Mouse (Mus musculus): Measurements from ENCODE around the gene Yipf3.
A peak's percentile ranks its signal among the peaks of the same experiment; 100 is the strongest.

The Yipf3 gene

DNA sequence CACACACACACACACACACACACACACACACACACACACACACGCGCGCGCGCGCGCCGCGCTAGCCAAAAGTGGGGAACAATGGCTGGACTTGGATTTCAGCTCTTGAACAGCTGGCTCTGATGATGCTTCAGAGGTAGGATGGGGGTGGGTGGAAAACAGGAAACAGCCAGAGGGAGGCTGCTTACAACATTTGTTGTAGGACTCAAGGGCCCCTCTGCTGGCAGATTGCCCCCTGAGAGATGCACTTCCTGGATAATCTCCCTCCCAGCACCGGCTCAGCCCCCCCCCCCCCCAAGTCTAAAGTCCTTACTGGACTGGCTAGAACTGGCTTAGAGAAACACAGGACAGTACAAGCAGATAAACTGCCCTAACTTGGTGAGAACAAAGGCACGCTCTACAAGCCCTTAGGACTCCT lies 39.8 kb downstream of the Yipf3 start:
- DNase-seq, result no peak

DNA sequence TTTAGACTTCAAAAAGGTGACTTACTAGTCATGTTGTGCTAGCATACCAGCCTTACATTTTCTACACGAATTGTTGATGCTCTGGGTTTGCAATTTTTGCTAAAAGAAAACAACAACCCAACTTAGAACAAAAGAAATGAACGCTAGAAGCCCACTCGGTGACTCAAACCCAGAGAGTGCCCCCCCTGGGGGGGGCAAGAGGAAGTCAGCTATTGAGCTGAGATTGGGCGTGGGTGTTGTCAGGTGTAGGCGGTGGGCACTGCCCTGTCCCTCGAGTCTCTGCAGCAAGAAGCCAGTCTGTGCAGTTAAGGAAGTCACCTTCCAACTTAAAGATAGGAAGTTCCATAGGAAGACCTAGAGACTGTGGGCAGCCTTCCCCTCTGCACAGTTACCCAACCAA lies 48.7 kb downstream of the Yipf3 start:
- DNase-seq, result no peak

DNA sequence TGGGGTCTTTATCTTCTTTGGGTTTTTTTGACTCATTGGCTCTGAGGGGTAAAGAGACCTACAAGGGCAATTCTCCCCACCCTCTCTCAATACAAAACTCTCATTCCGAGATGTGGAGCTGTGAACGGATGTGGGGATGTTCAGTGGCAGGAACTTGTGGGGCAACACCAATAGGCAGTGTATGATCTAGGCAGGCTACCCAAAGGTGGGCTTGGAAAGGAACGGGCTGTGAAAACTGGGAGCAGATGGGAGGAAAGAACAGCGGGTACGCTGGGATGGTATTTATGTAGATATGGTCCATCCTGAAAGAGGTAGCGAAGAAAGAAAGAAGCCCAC lies 49.1 kb downstream of the Yipf3 start:
- DNase-seq, result no peak

DNA sequence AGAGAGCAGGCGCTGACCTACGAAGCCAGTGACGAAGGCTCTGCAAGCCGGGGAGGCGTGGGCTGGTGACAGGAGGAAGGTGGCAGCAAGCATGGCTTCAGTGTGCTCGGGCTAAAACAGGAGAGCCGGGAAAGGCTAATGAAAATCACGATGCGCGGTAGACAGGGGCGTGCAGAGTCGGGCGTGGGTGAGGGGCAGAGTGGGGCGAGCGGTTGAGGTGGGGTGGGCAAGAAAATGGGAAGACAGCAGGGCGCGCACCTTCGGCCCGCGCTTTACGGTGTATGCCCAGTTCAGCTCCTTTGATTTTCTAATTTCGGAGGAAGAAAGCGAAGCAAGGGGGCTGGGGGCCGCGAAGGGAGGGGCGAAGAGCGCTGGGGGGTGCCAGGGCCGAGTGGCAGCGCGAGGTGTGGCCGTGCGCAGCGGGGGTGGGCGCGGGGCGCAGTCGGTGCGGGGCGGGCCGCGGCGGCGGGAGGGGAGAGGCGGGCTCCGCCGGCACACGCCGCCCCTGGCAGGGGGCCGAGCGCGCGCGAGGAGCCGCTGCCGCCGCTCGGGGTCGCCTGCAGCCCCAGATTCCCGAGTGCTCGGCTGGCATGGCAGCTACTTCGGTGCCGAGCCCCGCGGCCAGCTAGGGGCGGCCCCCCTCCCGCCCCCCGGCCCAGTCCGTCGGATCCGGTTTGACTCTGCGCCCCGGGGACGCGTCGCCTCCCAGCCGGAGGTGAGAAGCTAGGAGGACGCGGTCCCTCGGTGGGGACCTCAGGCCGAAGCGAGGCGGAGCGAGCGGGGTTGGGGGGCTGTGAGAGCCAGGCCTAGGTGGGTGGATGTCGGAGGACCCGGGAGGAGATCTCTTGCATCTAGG lies 49.7 kb downstream of the Yipf3 start, which contains the start of gene Dlk2:
Dlk2 (plus strand) TSS at position 58 of the 856 bp plus-strand sequence.
- DNase-seq, result peak; percentile 40

DNA sequence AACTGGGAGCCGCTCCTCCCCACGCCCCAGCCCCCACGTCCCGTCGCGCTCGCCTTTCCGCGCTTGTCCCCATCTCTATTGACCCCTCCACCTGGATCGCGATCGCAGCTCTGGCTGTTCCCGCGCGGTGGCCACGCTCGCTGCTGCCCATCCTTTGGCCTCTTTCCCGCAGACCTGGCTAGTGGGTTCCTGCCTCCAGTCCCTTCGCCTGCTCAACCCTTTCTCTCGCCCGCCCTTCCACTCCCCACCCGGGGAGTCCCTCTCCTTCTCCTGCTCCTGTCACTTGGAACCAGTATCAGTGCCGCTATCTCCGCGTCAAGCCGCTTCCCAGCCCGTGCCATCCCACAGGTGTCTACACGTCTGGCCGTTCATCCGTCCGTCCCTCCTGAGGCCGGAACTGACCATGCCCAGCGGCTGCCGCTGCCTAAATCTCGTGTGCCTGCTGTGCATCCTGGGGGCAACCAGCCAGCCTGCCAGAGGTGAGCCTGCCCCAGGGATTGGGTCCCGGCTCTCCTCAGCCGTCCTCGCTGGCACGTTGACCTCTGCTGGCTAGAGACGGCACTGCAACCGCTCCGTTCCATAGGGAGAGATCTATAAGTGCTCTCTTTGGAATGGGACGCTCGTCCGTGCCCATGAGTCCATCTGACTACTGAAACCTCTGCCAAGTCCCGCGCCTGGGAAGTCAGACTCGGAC lies 50.5 kb downstream of the Yipf3 start:
- DNase-seq, result peak; percentile 89

DNA sequence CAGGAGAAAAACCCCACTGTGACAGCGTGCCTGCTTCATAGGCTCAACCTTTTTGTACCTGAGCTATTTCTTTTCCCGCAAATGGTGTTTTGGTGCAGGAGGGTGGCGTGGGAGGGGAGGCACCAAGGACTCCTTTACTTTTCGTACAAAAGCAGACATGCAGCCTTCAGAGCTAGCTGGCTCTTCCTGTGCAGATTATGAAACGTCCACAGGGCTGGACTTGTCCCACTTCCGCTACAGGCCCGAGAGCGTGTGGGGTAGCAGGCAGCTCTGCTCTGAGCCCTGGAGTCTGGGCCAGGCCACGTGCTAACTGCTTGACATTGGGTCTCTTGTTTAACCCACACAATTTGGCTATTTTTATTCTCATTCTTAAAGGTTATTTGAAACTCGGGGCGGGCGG lies 54.0 kb downstream of the Yipf3 start:
- DNase-seq, result no peak
